Mouse (Mus musculus) left cerebral cortex, adult 2 months (tissue): Measurements from ENCODE around the gene Phc1. TPM values are rescaled to one million over a fixed set of nuclear protein-coding genes. Genes with fewer than 3 reads are reported as not detected.
"Not testable (repeated sequence)": the region's sequence is repeated elsewhere in the genome, so short reads cannot be mapped to it uniquely, and the experiment has no call there.

Experiments used
- DNase-seq, 2 experiments: peaks; one replicate each; pipeline ENCODE4 v3.0.0; 2021 to 2022; ENCODE audit warnings: low spot score in 2 of 2, mixed read lengths in 1 of 2; ENCODE audit errors: extremely low spot score in 1 of 2
- H3K27ac ChIP-seq: fragments of 200-600 bp; 2 replicates; pipeline ENCODE4 v1.8.1; 2022
- H3K4me3 ChIP-seq: fragments of 200-600 bp; 2 replicates; pipeline ENCODE4 v1.8.1; 2022
- CTCF ChIP-seq: fragments of 200-600 bp; IDR thresholded peaks from 2 replicates; pipeline ENCODE4 v1.8.1; 2022; ENCODE audit warnings: antibody characterized with exemption, mild to moderate bottlenecking, moderate library complexity
- intact Hi-C: fragments of 180-260 bp; cut with DNase I; formaldehyde crosslinking; loops from one replicate; pipeline ENCODE4 v1.15.1; 2025
- total RNA-seq, 2 experiments: library from RNA; stranded (reverse); gene quantifications; 2 replicates each; pipeline ENCODE4 v1.2.3; 2021

Gene Phc1
- total RNA-seq, 2 experiments from 2014 or later: 57.9 to 64.0 TPM

DNA sequence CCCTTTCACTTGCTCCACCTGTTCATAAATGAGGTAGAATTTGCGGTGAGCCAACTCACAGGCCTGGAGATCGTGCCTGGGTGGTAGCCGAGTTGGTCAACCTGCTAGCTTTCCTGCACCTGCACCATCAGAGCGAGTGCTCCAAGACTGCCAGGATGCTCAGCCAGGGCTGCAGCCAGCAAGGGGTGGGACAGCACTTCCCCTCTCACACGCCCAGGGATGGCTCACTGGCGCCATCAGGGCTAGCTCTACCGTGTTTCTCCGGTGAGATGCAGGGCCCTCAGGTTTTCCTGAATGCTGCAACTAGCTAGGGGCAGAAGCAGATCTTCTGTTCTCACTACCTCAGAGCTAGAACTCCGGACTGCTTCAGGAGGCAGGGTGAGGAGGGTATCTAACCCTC is 15.5 kb upstream of the Phc1 start:
- intact Hi-C loops: no loop called here
- Histone ChIP-seq H3K27ac (no peak overlapping the region), H3K4me3 (no peak overlapping the region)
- no peak for TF ChIP-seq CTCF
- DNase-seq: no peak

DNA sequence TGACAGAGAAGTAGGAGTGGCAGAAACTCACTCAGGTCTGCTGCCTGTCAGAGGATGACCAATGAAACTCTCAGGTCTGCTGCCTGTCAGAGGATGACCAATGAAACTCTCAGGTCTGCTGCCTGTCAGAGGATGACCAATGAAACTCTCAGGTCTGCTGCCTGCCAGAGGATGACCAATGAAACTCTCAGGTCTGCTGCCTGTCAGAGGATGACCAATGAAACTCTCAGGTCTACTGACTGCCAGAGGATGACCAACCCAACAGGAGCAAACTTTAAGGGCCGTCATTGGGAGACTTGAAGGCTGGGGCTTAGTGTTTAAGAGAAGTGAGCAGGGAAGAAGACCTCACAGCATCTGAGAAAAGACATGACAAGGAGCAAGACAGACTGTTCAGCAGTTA is 7.0 kb upstream of the Phc1 start:
- intact Hi-C loops, H3K4me3 ChIP-seq, DNase-seq, H3K27ac ChIP-seq: not testable (repeated sequence)

DNA sequence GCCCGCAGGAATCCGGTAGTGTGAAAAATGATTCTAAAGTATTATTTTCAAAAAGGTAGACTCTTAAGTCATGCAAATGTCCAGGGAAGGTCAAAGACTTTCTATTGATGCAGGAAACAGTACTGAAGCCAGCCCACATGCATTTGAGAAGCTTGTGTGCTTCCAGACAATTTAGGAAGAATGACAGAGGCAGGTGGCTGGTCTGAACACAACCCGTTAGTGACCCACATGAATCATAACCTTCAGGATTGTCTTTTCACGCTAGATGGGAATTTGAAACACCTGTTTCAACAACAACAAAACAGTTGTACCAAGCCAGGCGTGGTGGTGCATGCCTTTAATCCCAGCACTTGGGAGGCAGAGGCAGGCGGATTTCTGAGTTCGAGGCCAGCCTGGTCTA is 6.0 kb upstream of the Phc1 start:
- no peak for DNase-seq
- intact Hi-C loops: no loop called here
- Histone ChIP-seq H3K27ac (no peak overlapping the region), H3K4me3 (no peak overlapping the region)
- no peak for TF ChIP-seq CTCF

DNA sequence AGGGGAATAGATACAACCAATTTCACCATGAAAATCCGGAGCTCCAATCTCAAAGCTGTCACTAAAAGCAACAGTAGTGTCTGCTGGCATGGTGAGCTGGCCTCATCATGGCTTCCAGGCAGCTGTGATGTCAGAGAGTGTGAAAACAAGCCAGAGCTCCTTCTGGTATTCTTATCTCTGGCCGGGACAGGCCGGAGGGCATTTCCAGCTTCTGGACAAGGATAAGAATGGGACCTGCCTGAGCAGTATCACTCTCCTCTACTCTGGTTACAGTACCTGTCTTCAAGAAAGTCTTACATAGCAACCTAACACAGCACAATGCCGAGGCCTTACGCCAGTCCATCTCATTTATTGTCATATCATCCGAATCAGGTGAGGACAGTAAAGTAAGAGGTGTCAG is 5.4 kb upstream of the Phc1 start:
- H3K4me3 ChIP-seq: no peak overlapping the region
- H3K27ac ChIP-seq: no peak overlapping the region
- TF ChIP-seq CTCF: no peak
- intact Hi-C loops: no loop called here
- DNase-seq: no peak

DNA sequence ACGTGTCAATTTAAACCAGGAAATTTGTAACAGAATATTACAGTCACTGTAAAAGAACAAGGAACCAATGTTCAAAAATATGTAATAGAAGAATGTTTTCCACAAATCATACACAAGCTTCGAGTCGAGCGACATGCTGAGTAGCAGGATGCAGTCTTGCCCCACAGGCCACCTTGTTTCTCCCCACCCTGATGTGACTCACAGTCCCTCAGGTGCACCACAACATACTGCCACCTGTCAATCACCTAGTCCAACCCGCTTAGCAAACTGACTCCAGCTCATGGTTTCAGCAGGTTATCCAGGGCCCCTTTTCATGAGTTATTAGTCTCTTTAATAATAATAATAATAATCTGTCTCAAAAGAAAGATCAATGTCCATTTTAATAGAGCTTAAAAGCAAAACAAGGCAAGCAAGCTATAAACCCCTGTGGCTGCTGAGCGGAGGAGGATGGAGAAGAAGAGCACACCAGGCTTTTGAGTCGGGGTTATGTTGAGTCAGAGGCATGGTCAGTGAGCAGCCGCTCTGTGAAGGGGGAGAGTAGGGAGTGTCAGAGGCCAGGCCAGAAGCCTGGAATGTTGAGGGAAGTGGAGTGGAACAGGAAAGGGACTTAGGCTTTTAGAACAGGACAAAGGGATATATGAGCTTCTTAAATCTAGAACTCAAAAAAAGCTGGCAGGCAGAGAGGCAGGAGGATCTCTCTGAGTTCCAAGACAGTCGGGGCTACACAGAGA is 4.2 kb upstream of the Phc1 start:
- Histone ChIP-seq H3K4me3 (no peak overlapping the region), H3K27ac (no peak overlapping the region)
- no peak for TF ChIP-seq CTCF
- intact Hi-C loops: no loop called here
- DNase-seq: no peak

DNA sequence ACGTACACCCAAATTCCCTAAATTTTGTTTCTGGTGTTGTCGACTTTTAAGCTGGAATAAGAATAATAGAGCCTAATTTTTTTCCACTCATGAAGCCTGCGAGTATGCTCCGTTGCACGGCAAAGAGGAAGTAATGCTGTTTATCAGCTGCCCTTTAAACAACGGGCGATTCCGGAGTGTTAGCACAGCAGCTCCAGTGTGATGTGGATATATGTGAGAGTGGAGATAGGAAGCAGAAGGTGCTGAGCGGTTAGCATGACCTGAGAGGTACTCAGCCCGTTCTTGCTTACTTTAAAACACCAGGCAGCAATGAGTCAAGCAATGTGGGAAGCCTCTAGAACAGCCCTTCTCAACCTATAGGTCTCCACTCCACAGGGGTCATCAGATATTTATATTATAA is 3.4 kb upstream of the Phc1 start:
- no peak for DNase-seq
- H3K27ac ChIP-seq: no peak overlapping the region
- no peak for TF ChIP-seq CTCF
- H3K4me3 ChIP-seq: no peak overlapping the region
- intact Hi-C loops: no loop called here

DNA sequence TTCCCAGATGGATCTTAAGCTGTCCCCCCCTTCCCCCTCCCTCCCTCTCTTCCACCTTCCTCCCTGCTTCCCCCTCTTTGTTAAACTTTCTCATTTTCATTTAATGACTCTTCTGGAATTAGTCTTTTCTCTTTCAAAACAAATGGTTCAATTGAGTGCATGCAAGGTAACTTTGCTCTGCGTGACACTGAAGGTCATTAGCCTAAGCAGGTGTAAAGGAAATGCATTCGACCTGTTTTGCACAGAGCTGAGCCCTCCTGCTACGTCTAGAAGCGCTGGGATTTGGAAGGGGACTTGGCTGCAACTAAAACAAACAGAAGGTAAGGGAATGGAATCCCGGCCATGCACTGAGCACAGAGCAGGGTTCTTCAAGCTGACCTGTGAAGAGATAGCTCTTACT is 1.8 kb upstream of the Phc1 start:
- no peak for TF ChIP-seq CTCF
- no peak for DNase-seq
- intact Hi-C loops: no loop called here

DNA sequence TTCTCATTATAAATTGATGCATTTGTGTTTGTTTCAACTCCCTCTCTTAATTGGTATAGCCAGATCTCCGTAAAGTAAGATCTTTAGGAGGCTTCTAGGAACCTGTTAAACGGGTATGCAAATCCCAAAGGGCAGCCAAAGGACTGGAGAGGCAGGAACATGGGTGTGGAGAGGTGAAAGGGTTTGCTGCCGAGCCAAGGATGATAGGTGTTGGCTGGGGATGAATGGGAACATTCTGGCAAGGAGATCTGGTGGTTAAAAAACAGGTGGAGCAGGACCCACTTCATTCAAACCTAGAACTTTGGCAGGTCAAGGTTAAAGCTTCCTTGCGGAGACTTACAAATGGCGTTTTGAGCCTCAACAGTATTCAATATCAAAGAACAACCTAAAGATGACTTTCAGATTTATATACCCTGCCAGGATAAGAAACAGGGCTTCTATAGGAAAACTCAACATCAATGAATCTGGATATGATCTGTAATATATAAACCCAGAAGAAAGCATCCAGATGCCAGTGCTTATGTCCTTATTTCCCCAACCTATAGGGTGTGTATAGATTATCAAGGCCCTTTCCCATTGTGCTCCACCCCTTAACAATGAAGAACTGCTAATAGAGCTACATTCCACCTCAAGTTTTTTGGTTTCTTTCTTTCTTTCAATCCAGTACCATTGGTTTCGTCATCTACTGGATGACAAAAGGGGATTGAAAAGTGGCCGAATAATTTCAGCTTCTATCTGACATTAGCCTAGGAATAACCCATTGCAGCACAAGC is 863 bp upstream of the Phc1 start:
- H3K4me3 ChIP-seq: no peak overlapping the region
- no peak for TF ChIP-seq CTCF
- DNase-seq: no peak
- intact Hi-C loops: no loop called here
- no peak overlapping the region for H3K27ac ChIP-seq

More for the DNA sequence above, 1.8 kb upstream of the Phc1 start:
- Histone ChIP-seq H3K4me3 (no peak overlapping the region), H3K27ac (no peak overlapping the region)

DNA sequence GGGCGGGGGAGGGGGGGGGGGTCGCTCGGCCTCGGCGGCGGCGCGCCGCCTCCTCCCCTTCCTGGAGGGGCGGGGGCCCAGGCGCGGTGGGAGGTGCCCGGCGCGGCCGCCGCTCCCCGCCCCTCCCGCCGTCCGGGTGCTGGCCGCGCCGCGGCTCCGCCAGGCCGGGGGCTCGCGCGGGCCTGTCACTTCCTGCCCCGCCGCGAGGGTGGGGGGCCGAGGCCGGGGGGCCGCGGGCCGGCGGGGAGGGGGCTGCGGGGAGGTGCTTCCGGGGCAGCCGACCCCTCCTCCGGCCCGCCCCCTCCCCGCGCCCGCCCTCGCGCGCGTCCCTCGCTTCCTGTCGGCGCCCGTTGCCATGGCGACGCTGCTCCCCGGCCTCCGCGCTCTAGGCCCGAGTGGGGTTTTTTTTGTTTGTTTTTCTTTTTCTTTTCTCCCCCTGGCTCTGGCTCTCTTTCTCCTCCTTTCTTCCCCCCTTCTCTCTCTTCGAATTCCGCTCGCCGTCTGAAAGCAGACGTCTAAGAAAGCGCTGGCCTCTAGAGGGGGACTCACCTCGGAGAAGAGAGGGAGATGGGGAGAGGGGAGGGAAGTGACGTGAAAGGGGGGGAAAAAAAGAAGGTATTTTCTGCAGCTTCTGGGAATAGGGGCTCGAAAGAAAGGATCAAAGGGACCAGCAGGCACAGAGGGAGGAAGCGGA is 566 bp downstream of the Phc1 start:
- DNase-seq: peak; percentile 80 to 85
- TF ChIP-seq CTCF: peak; percentile 4; the same call in 1 of the 2 replicates
- H3K4me3 ChIP-seq: peak overlapping the region; percentile 86
- intact Hi-C loops: loop anchor here (1.0 kb wide), 2 partner anchors 31 to 53 kb away; partner anchors contain the start of gene M6pr
- peak overlapping the region; percentile 89 for H3K27ac ChIP-seq

DNA sequence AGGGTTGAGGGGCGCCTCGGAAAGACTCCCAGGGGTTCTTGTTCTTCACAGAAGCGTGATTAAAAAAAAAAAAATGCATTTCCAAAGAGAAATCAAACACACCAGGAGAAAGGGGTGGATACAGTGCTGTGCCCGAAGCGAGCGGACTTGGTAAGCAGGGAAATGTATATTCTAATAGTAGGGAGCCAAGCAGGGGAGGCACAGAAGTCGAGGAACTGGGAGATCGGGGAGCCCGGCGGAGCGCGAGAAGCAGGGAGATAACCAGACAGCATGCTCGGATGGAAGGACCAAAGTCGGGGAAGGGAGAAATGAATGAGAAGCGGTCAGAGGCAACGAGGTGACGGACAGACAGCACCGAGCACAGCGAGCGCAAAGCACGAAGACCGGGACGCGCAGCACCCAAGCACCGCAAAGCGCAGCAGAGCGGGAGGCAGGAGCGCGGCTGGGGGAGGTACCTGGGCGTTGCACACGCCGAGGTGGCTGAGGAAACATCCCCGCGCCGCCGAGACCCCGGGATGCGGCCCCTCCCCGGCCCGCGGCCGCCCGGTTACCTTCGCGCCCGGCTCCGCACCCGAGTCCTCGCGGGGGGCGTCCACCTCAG is 1.2 kb downstream of the Phc1 start:
- Histone ChIP-seq H3K27ac (peak overlapping the region; percentile 89), H3K4me3 (peak overlapping the region; percentile 86)
- DNase-seq: peak; percentile 71 to 76
- intact Hi-C loops: loop anchor here (1.0 kb wide), 2 partner anchors 31 to 53 kb away; partner anchors contain the start of gene M6pr
- TF ChIP-seq CTCF: no peak

DNA sequence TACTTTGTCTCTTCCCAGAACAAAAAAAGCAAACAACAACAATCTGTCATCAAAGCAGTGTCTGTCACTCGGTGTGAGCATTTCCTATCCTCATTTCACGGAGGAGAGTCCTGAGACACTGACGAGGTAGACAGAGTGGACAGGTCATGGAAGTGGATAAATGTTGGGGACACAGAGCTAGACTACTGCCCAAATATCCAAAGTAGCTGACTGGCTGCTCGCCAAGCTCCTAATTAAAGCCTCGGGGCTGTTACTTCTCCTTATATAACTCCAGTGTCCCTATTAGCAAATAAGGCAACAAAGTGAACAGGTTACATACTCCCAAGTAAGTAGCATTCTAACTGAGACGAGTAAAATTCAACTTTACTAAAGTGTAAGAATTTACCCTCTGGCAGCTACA is 2.8 kb downstream of the Phc1 start:
- Histone ChIP-seq H3K27ac (no peak overlapping the region), H3K4me3 (no peak overlapping the region)
- DNase-seq: no peak
- intact Hi-C loops: no loop called here
- TF ChIP-seq CTCF: no peak
